Comparison of ENCODE assay signal across 24 mouse cellular contexts in genomic region chr8:109890794-109891585, GRCm38 (mm10).
"Had no signal": no experiment of that assay in that cellular context is flagged by ENCODE, and none has a peak within 500 bp of the region (broad histone marks: within the 10 kb centered on the region; RNA-seq: fewer than 3 reads in every experiment).

No protein-coding gene starts in this region.

- H3K4me3 ChIP-seq: gastrocnemius, adult 2 months; heart, adult 2 months; heart, embryonic 13.5 days; heart, embryonic 15.5 days; intestine, embryonic 15.5 days; layer of hippocampus, adult 2 months; left cerebral cortex, adult 2 months; limb, embryonic 10.5 days; limb, embryonic 12.5 days had no signal

- H3K4me2 ChIP-seq: heart, embryonic 11.5 days; heart, embryonic 13.5 days; heart, embryonic 15.5 days; hindbrain, embryonic 14.5 days; intestine, embryonic 15.5 days; limb, embryonic 12.5 days had no signal

- H3K4me1 ChIP-seq: heart, embryonic 13.5 days; heart, embryonic 15.5 days; intestine, embryonic 15.5 days; limb, embryonic 10.5 days; limb, embryonic 12.5 days had no signal

- H3K27me3 ChIP-seq: heart, embryonic 13.5 days; heart, embryonic 15.5 days; intestine, embryonic 15.5 days; limb, embryonic 12.5 days had no signal

- H3K9me3 ChIP-seq: heart, embryonic 15.5 days; intestine, embryonic 15.5 days; limb, embryonic 10.5 days had no signal

- ATAC-seq: hindbrain, embryonic 16.5 days; inflammation-experienced regulatory T-cells, adult 6 months; intestine, embryonic 15.5 days; intestine, postnatal 0 days had no signal

- DNase-seq: gastrocnemius, adult 2 months; gastrocnemius, postnatal 10 days; gastrocnemius, postnatal 25 days; heart, adult 11 months; heart, adult 2 months; heart, postnatal 14 days; heart, postnatal 36 days; kidney, adult 18-20 months; kidney, adult 8-10 months; kidney, postnatal 10 days; kidney, postnatal 25 days; kidney, postnatal 4 days had no signal

- H3K9ac ChIP-seq: heart, embryonic 13.5 days; heart, embryonic 15.5 days; hindbrain, embryonic 14.5 days; intestine, embryonic 15.5 days; limb, embryonic 12.5 days had no signal

- H3K27ac ChIP-seq: gastrocnemius, adult 2 months; heart, adult 2 months; heart, embryonic 13.5 days; heart, embryonic 15.5 days; hindbrain, embryonic 14.5 days; intestine, embryonic 15.5 days; layer of hippocampus, adult 2 months; left cerebral cortex, adult 2 months; limb, embryonic 10.5 days; limb, embryonic 12.5 days had no signal
